Mouse (Mus musculus) brain, embryonic 18.5 days (tissue): ENCODE measurements at regions not wholly inside any gene's neighbourhood (a gene's known extent, or its start where the extent isn't known, plus 50 kb on each side); places are given as distances from the start of the nearest gene placed in this dataset.

Experiments used
- DNase-seq: peaks from one replicate; pipeline ENCODE4 v3.0.0-alpha.2; 2012; ENCODE audit warnings: low read depth, low spot score

DNA sequence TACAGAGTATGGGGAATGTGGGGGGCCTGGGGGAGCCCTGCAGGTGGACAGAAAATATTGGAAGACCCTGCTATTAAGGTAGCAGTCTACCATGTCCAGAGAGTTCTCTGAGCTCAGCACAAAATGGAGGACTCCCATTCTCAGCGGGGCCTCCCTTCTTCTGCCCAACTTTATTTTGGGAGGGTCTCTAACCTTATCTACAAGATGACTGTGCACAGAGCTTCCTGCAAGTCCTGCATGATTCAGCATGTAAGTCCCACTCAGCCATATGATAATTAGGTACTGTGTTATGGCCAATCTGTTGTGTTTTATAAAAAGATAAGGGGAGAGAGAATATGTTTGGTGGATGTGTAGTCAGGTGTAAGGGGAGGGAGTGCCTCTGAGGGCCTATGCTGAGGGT, 74.1 kb downstream of the Ets2 start:
- DNase-seq, result no peak

DNA sequence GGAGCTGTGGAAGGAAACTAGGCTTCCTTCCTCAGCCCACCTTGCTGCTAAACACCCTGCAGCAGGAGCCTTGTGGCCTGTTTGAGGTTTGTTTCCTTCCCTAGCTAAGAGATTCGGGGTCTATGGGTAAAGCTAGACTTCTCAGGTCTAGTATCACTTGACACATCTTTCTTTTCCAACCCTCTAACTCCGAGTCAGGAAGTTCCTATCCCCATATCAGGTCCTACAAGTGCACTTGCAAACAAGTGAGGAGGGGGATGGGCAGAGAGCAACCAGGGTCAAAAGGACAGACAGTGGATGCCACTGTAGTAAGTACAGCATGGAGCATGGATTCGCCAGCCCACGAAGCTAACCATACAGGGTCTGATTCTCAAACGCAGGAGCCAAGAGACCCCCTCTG, 73.5 kb downstream of the Ets2 start:
- no peak for DNase-seq

DNA sequence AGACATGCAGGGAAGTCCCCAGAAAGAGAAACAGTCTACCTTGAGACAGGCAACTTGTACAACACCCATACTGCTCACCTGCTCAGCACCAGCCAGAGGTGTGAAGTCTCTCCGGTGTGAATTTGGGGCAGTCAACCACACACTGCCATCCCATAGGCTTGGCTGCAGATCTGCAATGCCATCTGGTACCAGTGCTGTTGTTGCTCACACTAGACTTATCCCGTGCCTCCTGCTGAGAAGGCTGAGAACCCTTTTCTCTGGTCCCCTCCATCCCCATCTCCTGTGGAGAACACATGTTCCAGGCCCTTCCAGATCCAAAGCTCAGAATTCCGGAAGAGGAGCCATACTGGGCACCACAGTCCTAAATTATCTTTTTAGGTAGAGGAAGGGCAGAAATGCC, 71.3 kb downstream of the Ets2 start:
- no peak for DNase-seq
